Mouse (Mus musculus) midbrain, postnatal 0 days (tissue): Measurements from ENCODE around the gene Celsr3. TPM values are rescaled to one million over a fixed set of nuclear protein-coding genes. Genes with fewer than 3 reads are reported as not detected.

ENCODE experiments used
- ATAC-seq: fragments of 200-750 bp; cut with Nextera tagmentation; 2 replicates; pipeline ENCODE4 v1.8.0; 2017; ENCODE audit warnings: moderate number of reproducible peaks, mild to moderate bottlenecking, moderate TSS enrichment, moderate library complexity; ENCODE audit not compliant: low FRiP score
- DNase-seq: peaks from one replicate; pipeline ENCODE4 v3.0.0-alpha.2; 2015; ENCODE audit warnings: low spot score
- H3K27ac ChIP-seq: fragments of 300-500 bp; sonication (generic); 2 replicates; pipeline ENCODE4 v1.5.1; 2014; ENCODE audit warnings: low read depth, mild to moderate bottlenecking, low read length, mixed read lengths
- H3K27me3 ChIP-seq: fragments of 300-500 bp; sonication (generic); 2 replicates; pipeline ENCODE4 v1.6.1; 2014; ENCODE audit warnings: low read length, control low read depth, mixed read lengths; ENCODE audit not compliant: insufficient read depth
- H3K36me3 ChIP-seq: fragments of 300-500 bp; sonication (generic); 2 replicates; pipeline ENCODE4 v1.6.1; 2014; ENCODE audit warnings: low read length, control low read depth, mixed read lengths; ENCODE audit not compliant: insufficient read depth
- H3K4me1 ChIP-seq: fragments of 300-500 bp; sonication (generic); 2 replicates; pipeline ENCODE4 v1.6.1; 2014; ENCODE audit warnings: mild to moderate bottlenecking, control low read depth, antibody characterized with exemption, low read length, mixed read lengths; ENCODE audit not compliant: insufficient read depth
- H3K4me2 ChIP-seq: fragments of 300-500 bp; sonication (generic); 2 replicates; pipeline ENCODE4 v1.6.1; 2014; ENCODE audit warnings: low read depth, mild to moderate bottlenecking, low read length, mixed read lengths; ENCODE audit not compliant: poor library complexity, severe bottlenecking
- H3K4me3 ChIP-seq: fragments of 300-500 bp; sonication (generic); 2 replicates; pipeline ENCODE4 v1.5.1; 2014; ENCODE audit warnings: low read depth, mild to moderate bottlenecking, low read length, moderate library complexity
- H3K9ac ChIP-seq: fragments of 300-500 bp; sonication (generic); replicated peaks from 2 replicates; pipeline ENCODE4 v1.6.1; 2014; ENCODE audit warnings: mild to moderate bottlenecking, low read length, moderate library complexity, mixed read lengths; ENCODE audit not compliant: poor library complexity, severe bottlenecking
- H3K9me3 ChIP-seq: fragments of 300-500 bp; sonication (generic); 2 replicates; pipeline ENCODE4 v1.6.1; 2016; ENCODE audit warnings: low read length, control low read depth
- CTCF ChIP-seq: IDR thresholded peaks from 2 replicates; pipeline ENCODE4 v1.5.1; 2016; ENCODE audit warnings: antibody characterized with exemption, mild to moderate bottlenecking
- WGBS: fragments of 180-500 bp; shearing (Covaris S2); extraction: QIAGEN DNeasy Blood & Tissue Kit; methylation state at CpG from one replicate; pipeline ENCODE4 v1.1.7; 2014; 5-methylcytosine and 5-hydroxymethylcytosine counted together
- polyA plus RNA-seq: library from polyadenylated mRNA; unstranded; fragments of >200 nt; fragmentation: Nextera tagmentation; extraction: Ambion mirVana; gene quantifications from 2 replicates; pipeline ENCODE4 v1.2.1, GENCODE M21; 2015
- total RNA-seq: library from RNA; depleted of rRNA; stranded (reverse); fragments of >200 nt; gene quantifications from 2 replicates; pipeline ENCODE4 v1.2.3, GENCODE M21; 2014

Celsr3 gene
- total and polyA plus RNA-seq, 2 experiments from 2014 or later, result 7.2 to 61.7 TPM

DNA sequence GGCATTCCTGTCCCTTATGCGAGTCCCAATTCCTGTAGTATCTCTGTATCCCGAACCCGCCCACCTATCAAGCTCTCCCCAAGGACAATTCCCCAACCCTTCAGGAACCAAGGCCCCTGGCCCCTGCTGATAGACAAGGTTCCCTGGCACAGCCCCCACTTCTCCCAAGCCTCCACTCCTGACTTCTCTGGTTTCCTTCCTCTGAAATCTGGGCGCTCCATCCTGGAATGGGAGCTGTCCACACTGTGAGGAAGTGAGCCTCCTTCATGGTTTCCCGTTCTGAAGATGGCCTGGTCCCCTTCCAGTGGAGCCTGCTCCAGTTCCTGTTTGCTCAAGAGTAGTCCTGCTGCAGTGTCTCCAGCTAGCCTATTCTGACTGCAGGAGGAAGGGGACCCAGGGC is 16.9 kb upstream of the Celsr3 start:
- Histone ChIP-seq H3K27me3 (no peaks in the 10 kb centered on the region), H3K27ac (no peak overlapping the region), H3K4me2 (peak overlapping the region; percentile 86), H3K9me3 (no peaks in the 10 kb centered on the region), H3K9ac (peak overlapping the region; percentile 94), H3K4me3 (peak overlapping the region; percentile 80), H3K36me3 (peaks cover 61% of the 10 kb centered on the region), H3K4me1 (peaks cover 6% of the 10 kb centered on the region; the same call in 1 of the 2 replicates)
- DNase-seq (no peak), ATAC-seq (no peak)
- no peak for TF ChIP-seq CTCF
- WGBS, result 71% methylated on average over 5 of the region's 5 CpGs

GRCm38 (mm10) chr9:108809723-108810122 is 16.4 kb upstream of the Celsr3 start:
- H3K9ac ChIP-seq, result no peak overlapping the region
- 86% methylated on average over 6 of the region's 6 CpGs for WGBS
- peaks cover 6% of the 10 kb centered on the region; the same call in 1 of the 2 replicates for H3K4me1 ChIP-seq
- no peak for DNase-seq
- no peak for TF ChIP-seq CTCF
- H3K9me3 ChIP-seq, result no peaks in the 10 kb centered on the region
- peak overlapping the region; percentile 86; the same call in 1 of the 2 replicates for H3K4me2 ChIP-seq
- peaks cover 61% of the 10 kb centered on the region for H3K36me3 ChIP-seq
- H3K4me3 ChIP-seq, result peak overlapping the region; percentile 80; the same call in 1 of the 2 replicates
- H3K27ac ChIP-seq, result no peak overlapping the region
- no peak for ATAC-seq
- H3K27me3 ChIP-seq, result no peaks in the 10 kb centered on the region

- Histone ChIP-seq H3K4me3 (no peak overlapping the region), H3K36me3 (peaks cover 63% of the 10 kb centered on the region), H3K9me3 (no peaks in the 10 kb centered on the region), H3K4me1 (peaks cover 6% of the 10 kb centered on the region; the same call in 1 of the 2 replicates), H3K27ac (no peak overlapping the region), H3K27me3 (no peaks in the 10 kb centered on the region), H3K9ac (no peak overlapping the region), H3K4me2 (no peak overlapping the region)
- WGBS, result 80% methylated on average over 5 of the region's 5 CpGs
- ATAC-seq (no peak), DNase-seq (no peak)
- TF ChIP-seq CTCF, result no peak
These were observed 15.6 kb upstream of the Celsr3 start for GRCm38 (mm10) chr9:108810516-108810915.

DNA sequence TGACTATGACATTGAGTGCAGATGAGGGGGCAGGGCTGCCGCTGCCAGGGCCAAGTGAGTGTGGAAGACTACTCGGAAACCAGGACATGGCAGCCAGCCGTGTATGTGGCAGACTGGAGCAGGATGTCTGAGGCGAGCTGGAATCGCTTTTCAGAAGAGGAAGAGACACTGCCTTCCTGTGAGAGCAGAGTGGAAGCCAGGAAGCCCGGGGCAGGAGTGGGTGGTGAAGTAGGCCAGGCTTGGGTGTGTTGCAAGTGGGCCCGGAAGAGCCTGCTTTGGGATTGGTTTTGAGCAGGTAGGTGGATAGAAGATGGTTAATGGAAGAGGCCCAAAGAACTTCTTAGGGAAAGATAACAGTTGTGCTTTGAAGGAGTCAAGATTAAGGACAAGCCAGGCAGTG is 10.6 kb upstream of the Celsr3 start:
- WGBS, result 86% methylated on average over 7 of the region's 7 CpGs

GRCm38 (mm10) chr9:108819495-108819894 is 6.6 kb upstream of the Celsr3 start:
- DNase-seq (peak; percentile 66), ATAC-seq (no peak)
- Histone ChIP-seq H3K4me3 (no peak overlapping the region), H3K4me2 (no peak overlapping the region), H3K36me3 (peaks cover 33% of the 10 kb centered on the region), H3K9me3 (no peaks in the 10 kb centered on the region), H3K9ac (no peak overlapping the region), H3K4me1 (no peaks in the 10 kb centered on the region), H3K27ac (no peak overlapping the region), H3K27me3 (no peaks in the 10 kb centered on the region)
- TF ChIP-seq CTCF, result peak; percentile 84
- 44% methylated on average over 3 of the region's 3 CpGs for WGBS

More for the DNA sequence above, 10.6 kb upstream of the Celsr3 start:
- Histone ChIP-seq H3K4me3 (no peak overlapping the region), H3K4me2 (no peak overlapping the region), H3K4me1 (no peaks in the 10 kb centered on the region), H3K9ac (no peak overlapping the region), H3K27me3 (no peaks in the 10 kb centered on the region), H3K36me3 (peaks cover 69% of the 10 kb centered on the region), H3K9me3 (no peaks in the 10 kb centered on the region), H3K27ac (no peak overlapping the region)
- DNase-seq, result no peak
- no peak for ATAC-seq
- no peak for TF ChIP-seq CTCF

GRCm38 (mm10) chr9:108820077-108820476 is 6.0 kb upstream of the Celsr3 start:
- DNase-seq (no peak), ATAC-seq (no peak)
- no peak for TF ChIP-seq CTCF
- no peaks in the 10 kb centered on the region for H3K27me3 ChIP-seq
- no peak overlapping the region for H3K27ac ChIP-seq
- H3K4me2 ChIP-seq, result no peak overlapping the region
- H3K36me3 ChIP-seq, result peaks cover 27% of the 10 kb centered on the region
- H3K4me1 ChIP-seq, result no peaks in the 10 kb centered on the region
- H3K9ac ChIP-seq, result no peak overlapping the region
- WGBS, result 71% methylated on average over 5 of the region's 5 CpGs
- H3K4me3 ChIP-seq, result no peak overlapping the region
- no peaks in the 10 kb centered on the region for H3K9me3 ChIP-seq
